Mouse (Mus musculus) T-cell, adult 2 months (primary cell): ENCODE data around the gene Mvd.
A peak's percentile ranks its signal among the peaks of the same experiment; 100 is the strongest.

Experiments
- DNase-seq: peaks from one replicate; pipeline ENCODE4 v3.0.0; 2022; ENCODE audit warnings: low spot score

Mvd gene

GRCm38 (mm10) chr8:122457171-122457570 is 13.9 kb upstream of the Mvd start:
- no peak for DNase-seq

- DNase-seq: no peak
Measured at GRCm38 (mm10) chr8:122454409-122454808, 11.2 kb upstream of the Mvd start.

GRCm38 (mm10) chr8:122452154-122452553 is 8.9 kb upstream of the Mvd start:
- DNase-seq: no peak

- DNase-seq: no peak
Measured at GRCm38 (mm10) chr8:122451161-122451703, 8.0 kb upstream of the Mvd start.

GRCm38 (mm10) chr8:122445203-122445602 is 2.0 kb upstream of the Mvd start:
- DNase-seq: no peak

GRCm38 (mm10) chr8:122444058-122444748 is 981 bp upstream of the Mvd start:
- peak; percentile 60 for DNase-seq

GRCm38 (mm10) chr8:122442781-122443180 is 441 bp downstream of the Mvd start:
- no peak for DNase-seq

GRCm38 (mm10) chr8:122442356-122442755 is 866 bp downstream of the Mvd start:
- no peak for DNase-seq

- no peak for DNase-seq
Measured at GRCm38 (mm10) chr8:122441326-122441725, 1.9 kb downstream of the Mvd start.

- DNase-seq: no peak
Measured at GRCm38 (mm10) chr8:122439336-122439735, 3.9 kb downstream of the Mvd start.

GRCm38 (mm10) chr8:122437708-122438331 is 5.4 kb downstream of the Mvd start:
- DNase-seq: peak; percentile 28

GRCm38 (mm10) chr8:122436586-122437125 is 6.6 kb downstream of the Mvd start:
- no peak for DNase-seq

- DNase-seq: no peak
Measured at GRCm38 (mm10) chr8:122436146-122436545, 7.1 kb downstream of the Mvd start.

- DNase-seq: peak; percentile 31
Measured at GRCm38 (mm10) chr8:122435375-122435774, 7.8 kb downstream of the Mvd start.

GRCm38 (mm10) chr8:122433269-122433905 is 9.8 kb downstream of the Mvd start:
- DNase-seq: no peak

- peak; percentile 80 for DNase-seq
Measured at GRCm38 (mm10) chr8:122432443-122433268, 10.6 kb downstream of the Mvd start, which contains the start of gene Cyba. Gene Cyba, minus strand, starts transcription at chr8:122432930.

- DNase-seq: peak; percentile 14
Measured at GRCm38 (mm10) chr8:122431694-122432442, 11.4 kb downstream of the Mvd start.

- no peak for DNase-seq
Measured at GRCm38 (mm10) chr8:122430646-122431045, 12.6 kb downstream of the Mvd start.

- DNase-seq: peak; percentile 27
Measured at GRCm38 (mm10) chr8:122430058-122430636, 13.1 kb downstream of the Mvd start.

GRCm38 (mm10) chr8:122428163-122428562 is 15.1 kb downstream of the Mvd start:
- no peak for DNase-seq

- DNase-seq: no peak
Measured at GRCm38 (mm10) chr8:122427607-122428006, 15.6 kb downstream of the Mvd start.
